Mouse (Mus musculus) MN1 (cell line): ENCODE measurements at regions not wholly inside any gene's neighbourhood (a gene's known extent, or its start where the extent isn't known, plus 50 kb on each side); places are given as distances from the start of the nearest gene placed in this dataset.

Experiments used
- DNase-seq: peaks from one replicate; pipeline ENCODE4 v3.0.0-alpha.2; 2016; ENCODE audit warnings: low spot score

DNA sequence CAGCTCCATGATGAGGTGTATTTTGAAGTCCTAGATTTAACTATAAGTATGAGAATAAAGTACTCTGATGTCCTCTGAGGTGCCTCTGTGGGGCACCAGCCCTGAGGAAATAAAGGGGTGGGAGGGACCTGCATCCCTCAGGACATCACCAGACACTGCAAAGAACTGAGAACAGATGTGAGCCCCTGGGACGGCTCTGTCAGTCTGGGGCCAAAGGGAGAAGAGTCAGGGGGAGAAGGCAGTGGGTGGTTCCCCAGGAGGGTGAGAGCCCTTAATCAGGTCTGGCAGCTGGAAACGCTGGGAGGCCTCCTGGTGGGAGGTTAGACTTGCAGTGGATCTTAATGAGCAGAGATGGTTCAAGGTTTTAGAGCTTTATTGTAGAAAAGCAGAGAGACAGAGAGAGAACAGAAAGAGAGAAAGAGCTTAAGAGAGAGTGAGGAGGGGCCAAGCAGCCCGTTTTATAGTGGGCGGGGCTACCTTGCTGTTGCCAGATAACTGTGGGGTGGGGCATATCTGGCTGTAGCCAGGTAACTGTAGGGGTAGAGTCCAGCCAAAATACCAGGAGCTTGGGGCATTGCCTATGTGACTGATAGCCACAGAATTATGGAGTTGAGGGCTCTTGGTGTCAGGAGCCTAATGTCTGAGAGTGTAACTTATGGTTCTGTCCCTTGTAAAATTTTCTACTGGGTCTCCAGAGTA lies 97.3 kb upstream of the Tmtc4 start:
- no peak for DNase-seq

DNA sequence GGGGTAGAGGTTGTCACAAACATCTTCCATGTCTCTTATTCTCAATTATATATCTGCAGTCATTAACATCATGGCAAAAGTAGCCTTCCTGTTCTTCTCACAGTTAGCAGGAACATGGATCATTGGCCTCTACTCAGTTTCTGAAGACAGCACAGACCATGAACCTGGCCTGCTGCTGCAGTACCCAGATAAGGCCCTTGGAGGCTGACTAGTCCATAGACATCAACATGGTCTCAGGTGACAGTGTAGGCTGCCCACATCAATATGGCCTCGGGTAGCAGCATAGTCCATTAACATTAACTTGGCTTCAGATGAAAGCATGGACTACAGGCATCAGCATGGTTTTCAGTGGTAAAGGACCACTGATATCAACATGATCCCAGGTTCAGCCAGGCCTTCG lies 95.9 kb upstream of the Tmtc4 start:
- no peak for DNase-seq

DNA sequence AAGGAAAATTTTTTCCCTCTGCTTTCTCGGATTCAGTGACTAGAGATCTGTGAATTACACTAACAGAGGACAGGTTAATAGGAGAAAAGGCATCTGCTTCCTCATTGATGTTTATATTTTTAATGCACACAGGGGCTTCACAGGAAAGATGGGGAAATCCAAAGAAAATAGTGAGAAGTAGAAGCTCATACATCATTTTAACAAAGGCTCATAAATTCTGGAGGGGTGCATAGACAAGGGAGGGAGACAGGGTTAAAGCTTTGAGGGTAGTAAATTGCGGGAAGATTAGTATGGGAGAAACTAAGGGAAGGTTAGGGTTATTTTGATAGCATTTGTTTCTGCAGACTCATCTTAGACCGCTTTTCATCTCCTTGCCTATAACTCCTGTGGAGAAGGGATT lies 95.0 kb upstream of the Tmtc4 start:
- DNase-seq, result no peak

DNA sequence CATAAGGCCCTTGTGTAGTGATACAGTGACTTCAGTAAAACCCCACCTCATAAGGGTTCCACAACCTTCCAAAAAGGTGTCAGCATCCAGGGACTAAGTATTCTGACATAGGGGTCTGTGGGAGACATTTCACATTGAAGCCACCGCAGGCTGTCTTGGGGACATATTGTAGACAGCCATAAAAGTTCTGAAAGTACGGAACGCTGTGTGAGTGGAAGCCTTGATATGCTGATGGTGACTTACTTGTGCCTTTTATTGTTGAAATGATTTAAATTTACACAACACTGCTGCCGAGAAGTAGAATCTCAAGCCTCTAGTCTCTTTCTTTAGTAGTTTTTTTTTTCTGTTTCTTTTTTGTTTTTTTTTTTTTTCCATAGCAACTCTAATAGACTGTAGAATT lies 82.5 kb upstream of the Tmtc4 start:
- DNase-seq, result no peak

DNA sequence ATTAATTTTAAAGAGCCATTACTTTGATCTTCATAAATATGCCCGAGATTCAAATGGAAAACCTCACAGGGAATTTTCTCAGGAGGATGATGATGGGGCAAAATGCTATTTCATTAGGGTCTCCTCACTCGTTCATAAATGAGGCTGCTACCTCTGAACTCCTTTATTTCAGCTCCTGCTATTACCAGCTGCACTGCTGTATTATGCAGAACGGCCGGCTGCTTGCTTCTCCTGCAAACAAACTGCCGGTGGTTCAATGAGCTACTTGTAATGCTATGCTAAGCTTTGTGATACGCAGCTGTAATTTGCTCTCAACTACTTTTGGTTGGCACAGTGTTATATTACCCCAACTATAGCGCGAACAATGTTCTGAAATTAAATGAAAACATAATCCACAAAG lies 81.7 kb upstream of the Tmtc4 start:
- DNase-seq, result no peak

DNA sequence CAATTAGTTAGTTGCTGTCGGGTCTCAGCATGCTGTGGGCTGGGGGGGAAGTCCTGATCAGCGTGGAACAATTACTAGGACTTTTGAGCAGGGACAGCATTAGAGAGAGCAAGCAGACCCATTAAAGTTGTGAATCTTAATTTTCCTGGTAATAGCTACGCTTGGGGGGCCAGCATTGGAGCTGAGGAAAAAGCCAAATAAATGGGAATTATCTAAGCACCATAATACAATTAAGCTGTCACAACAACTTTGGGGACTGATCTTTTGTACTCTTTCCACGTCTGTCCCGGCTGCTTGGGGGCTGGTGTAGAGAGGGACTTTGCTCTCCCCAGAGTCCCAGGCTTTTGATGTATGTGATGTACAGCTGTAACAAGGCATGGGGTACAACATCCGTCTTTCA lies 81.3 kb upstream of the Tmtc4 start:
- no peak for DNase-seq

DNA sequence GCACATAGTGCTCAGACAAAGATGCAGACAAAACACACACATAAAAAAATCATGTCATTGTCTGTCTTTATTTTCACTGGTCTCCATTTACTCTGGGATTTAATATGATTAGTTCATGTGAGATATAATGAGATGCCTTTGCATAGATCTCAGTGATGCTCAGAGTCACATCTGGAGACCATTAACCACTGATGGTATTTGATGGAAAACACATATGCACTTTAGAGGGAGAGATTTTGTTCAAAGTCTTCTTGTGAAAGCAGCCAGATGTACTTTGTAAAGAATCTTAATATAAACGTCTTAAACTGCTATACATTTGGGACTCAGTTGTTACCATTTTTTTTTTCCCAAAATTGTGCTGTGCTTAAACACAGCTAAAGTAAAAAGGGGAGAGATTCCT lies 79.1 kb upstream of the Tmtc4 start:
- DNase-seq, result no peak

DNA sequence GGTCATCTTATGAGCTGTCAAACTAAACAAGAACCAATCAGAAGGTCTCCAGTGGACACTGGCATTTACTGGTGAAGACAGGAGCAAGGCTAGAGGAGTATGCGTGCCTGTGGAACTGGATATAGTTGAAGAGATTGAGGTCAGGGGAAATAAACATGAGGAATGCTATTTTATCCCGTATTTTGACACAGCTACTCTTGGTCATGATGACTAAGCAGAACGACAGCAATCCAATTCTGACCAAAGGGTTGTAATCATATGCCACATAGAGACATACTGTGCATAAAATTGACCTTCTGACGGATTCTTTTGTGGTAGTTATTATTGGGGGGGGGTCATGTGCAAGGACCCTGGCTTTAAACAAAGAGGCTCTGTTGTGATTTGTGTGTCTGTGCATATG lies 73.1 kb upstream of the Tmtc4 start:
- DNase-seq, result no peak

DNA sequence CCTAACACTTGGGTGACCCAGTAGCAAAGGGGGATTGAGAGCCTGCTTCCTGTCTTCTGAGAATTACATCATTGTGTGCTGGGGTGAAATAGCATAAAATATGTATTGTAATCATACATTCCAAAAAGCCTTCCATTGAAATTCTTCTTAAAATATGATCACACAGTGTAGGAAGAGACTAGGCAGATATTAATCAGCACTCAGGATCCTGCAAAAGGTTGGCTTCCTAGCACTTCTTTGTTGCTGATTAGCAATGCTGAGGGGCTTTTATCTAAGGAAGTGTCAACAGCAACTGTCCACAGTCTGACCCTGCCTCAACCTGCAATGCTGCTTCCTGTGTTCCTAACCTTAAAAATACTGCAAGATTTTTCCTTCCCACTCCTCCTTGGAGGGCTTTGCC lies 64.6 kb upstream of the Tmtc4 start:
- no peak for DNase-seq

DNA sequence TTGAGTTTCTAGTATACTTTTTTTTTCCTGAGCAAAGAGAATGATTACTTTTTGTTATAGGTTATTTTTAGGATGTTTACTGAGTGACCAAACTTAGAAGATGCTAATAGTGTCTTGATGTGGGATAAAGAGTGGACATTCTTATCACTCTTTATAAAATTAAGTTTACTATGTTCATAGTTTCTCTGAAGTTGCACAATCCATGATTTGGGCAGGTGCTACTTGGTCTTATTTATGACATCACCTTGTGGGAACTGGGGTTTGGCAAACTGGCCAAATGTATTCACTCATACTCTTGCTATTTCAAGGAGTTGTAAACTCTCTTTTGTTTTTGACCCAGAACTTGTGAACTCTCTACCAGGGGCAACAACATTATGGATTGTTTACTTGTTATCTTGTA lies 56.2 kb upstream of the Tmtc4 start:
- no peak for DNase-seq

DNA sequence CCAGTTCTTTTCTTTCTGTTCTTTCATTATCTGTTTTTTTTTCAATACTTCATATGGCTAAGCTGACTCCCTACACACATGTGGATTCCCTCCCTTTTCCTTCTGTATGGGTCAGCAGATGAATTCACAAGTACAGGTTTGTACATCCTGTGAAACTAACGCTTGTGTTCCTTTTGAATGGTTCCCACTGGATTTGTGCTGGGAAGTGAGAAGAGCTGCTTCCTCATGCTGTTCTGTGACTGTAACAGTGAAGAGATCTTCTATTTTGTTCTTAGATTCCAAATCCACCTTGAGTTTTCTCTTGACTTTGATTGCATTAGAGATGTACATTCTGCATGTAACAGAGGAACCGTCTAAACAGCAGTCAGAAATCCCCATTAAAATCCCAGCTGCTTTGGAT lies 53.6 kb upstream of the Tmtc4 start:
- no peak for DNase-seq
